Mouse (Mus musculus) ES-E14 (cell line): ENCODE results near the gene Per1. TPM values are rescaled to one million over a fixed set of nuclear protein-coding genes. Genes with fewer than 3 reads are reported as not detected.

ENCODE experiments used
- DNase-seq: peaks from one replicate; pipeline ENCODE4 v3.0.0-alpha.2; 2013; ENCODE audit warnings: low read depth, low spot score
- H3K27ac ChIP-seq: 2 replicates; pipeline ENCODE4 v1.5.1; 2012; ENCODE audit warnings: low read depth, mild to moderate bottlenecking, low read length, moderate library complexity, mixed read lengths; ENCODE audit not compliant: poor library complexity, insufficient read depth, severe bottlenecking
- H3K36me3 ChIP-seq: 2 replicates; pipeline ENCODE4 v1.6.1; 2012; ENCODE audit warnings: mild to moderate bottlenecking, low read length, moderate library complexity, mixed read lengths; ENCODE audit not compliant: control insufficient read depth, poor library complexity, insufficient read depth, severe bottlenecking
- H3K4me1 ChIP-seq, 2 experiments: fragments of 150-350 bp in 1 of 2; sonication (generic) in 1 of 2; 2 replicates each; pipeline ENCODE4 v1.6.1; 2012; ENCODE audit warnings: low read length in 2 of 2, mild to moderate bottlenecking in 1 of 2, mixed read lengths in 1 of 2; ENCODE audit not compliant: control insufficient read depth in 2 of 2, insufficient read depth in 2 of 2, poor library complexity in 1 of 2
- H3K4me3 ChIP-seq, 2 experiments: fragments of 150-350 bp in 1 of 2; sonication (generic) in 1 of 2; 2 replicates each; pipeline ENCODE4 v1.5.1; 2012; ENCODE audit warnings: low read length in 2 of 2, low read depth in 1 of 2, mild to moderate bottlenecking in 1 of 2, mixed read lengths in 1 of 2; ENCODE audit not compliant: insufficient read depth in 1 of 2, poor library complexity in 1 of 2, severe bottlenecking in 1 of 2
- H3K9ac ChIP-seq: 2 replicates; pipeline ENCODE4 v1.6.1; 2012; ENCODE audit warnings: low read depth, mild to moderate bottlenecking, low read length, mixed read lengths; ENCODE audit not compliant: poor library complexity, insufficient read depth, severe bottlenecking
- H3K9me3 ChIP-seq: fragments of 150-350 bp; sonication (generic); 2 replicates; pipeline ENCODE4 v1.6.1; 2012; ENCODE audit warnings: low read depth, mild to moderate bottlenecking, low read length; ENCODE audit not compliant: control insufficient read depth, insufficient read depth
- CHD2 ChIP-seq: IDR thresholded peaks from 2 replicates; pipeline ENCODE4 v1.6.1; 2014; ENCODE audit warnings: mild to moderate bottlenecking, low read depth, low read length, inconsistent platforms
- HCFC1 ChIP-seq: IDR thresholded peaks from 2 replicates; pipeline ENCODE4 v1.6.1; 2012; ENCODE audit warnings: low read length, inconsistent platforms, borderline replicate concordance; ENCODE audit not compliant: insufficient read depth
- MAFK ChIP-seq: IDR thresholded peaks from 2 replicates; pipeline ENCODE4 v1.6.1; 2014; ENCODE audit warnings: mild to moderate bottlenecking, low read depth, low read length, inconsistent platforms; ENCODE audit not compliant: insufficient read depth
- ZC3H11A ChIP-seq: IDR thresholded peaks from 2 replicates; pipeline ENCODE4 v1.6.1; 2012; ENCODE audit warnings: low read depth, mild to moderate bottlenecking, inconsistent platforms, low read length, borderline replicate concordance
- ZNF384 ChIP-seq: IDR thresholded peaks from 2 replicates; pipeline ENCODE4 v1.6.1; 2012; ENCODE audit warnings: low read depth, low read length, inconsistent platforms
- in situ Hi-C, 2 experiments: fragments of 600-800 bp; cut with MboI; formaldehyde crosslinking; loops; one replicate each; pipeline ENCODE4 v1.15.1; 2025; ENCODE audit warnings: low sequenced_read_pairs in 2 of 2, inconsistent platforms in 1 of 2; ENCODE audit not compliant: unreplicated experiment in 2 of 2
- total RNA-seq: library from RNA; depleted of rRNA; stranded (reverse); fragments of 300-350 nt; gene quantifications from 2 replicates; pipeline ENCODE4 v1.2.3, GENCODE M21; 2012

The Per1 gene
- total RNA-seq, 1 experiment: 6.0 TPM

GRCm38 (mm10) chr11:69104487-69104886 lies 9.5 kb downstream of the Per1 start:
- no peak for TF ChIP-seq ZNF384
- Histone ChIP-seq H3K36me3 (peaks cover 65% of the 10 kb centered on the region), H3K27ac (no peak overlapping the region), H3K4me1 (peaks cover 0 to 5% of the 10 kb centered on the region in 2 experiments; a peak in 1 of 4 replicates), H3K9me3 (no peaks in the 10 kb centered on the region), H3K9ac (no peak overlapping the region), H3K4me3 (no peak overlapping the region)
- no peak for DNase-seq
- in situ Hi-C loops: no loop called here

- no peak for DNase-seq
- H3K9me3 ChIP-seq: no peaks in the 10 kb centered on the region
- no peak overlapping the region for H3K9ac ChIP-seq
- H3K27ac ChIP-seq: no peak overlapping the region
- H3K4me3 ChIP-seq: no peak overlapping the region
- peaks cover 2 to 7% of the 10 kb centered on the region in 2 experiments; a peak in 1 of 4 replicates for H3K4me1 ChIP-seq
- in situ Hi-C loops: no loop called here
- TF ChIP-seq MAFK: no peak
- TF ChIP-seq CHD2: no peak
- TF ChIP-seq ZNF384: no peak
- TF ChIP-seq HCFC1: no peak
- H3K36me3 ChIP-seq: peaks cover 65% of the 10 kb centered on the region
Measured at GRCm38 (mm10) chr11:69105227-69105626, 10.2 kb downstream of the Per1 start.

- no peak overlapping the region for H3K4me3 ChIP-seq
Measured at GRCm38 (mm10) chr11:69105796-69106195, 10.8 kb downstream of the Per1 start.

GRCm38 (mm10) chr11:69106299-69106698 lies 11.3 kb downstream of the Per1 start:
- Histone ChIP-seq H3K4me1 (peaks cover 2 to 7% of the 10 kb centered on the region in 2 experiments; a peak in 1 of 4 replicates), H3K27ac (no peak overlapping the region), H3K9ac (no peak overlapping the region), H3K36me3 (peaks cover 57% of the 10 kb centered on the region), H3K4me3 (no peak overlapping the region), H3K9me3 (no peaks in the 10 kb centered on the region)
- in situ Hi-C loops: no loop called here
- no peak for DNase-seq
- TF ChIP-seq CHD2 (no peak), MAFK (no peak), ZC3H11A (no peak), ZNF384 (no peak), HCFC1 (no peak)

More at GRCm38 (mm10) chr11:69105796-69106195, 10.8 kb downstream of the Per1 start:
- no peak overlapping the region for H3K27ac ChIP-seq
- H3K36me3 ChIP-seq: peaks cover 62% of the 10 kb centered on the region
- TF ChIP-seq HCFC1 (no peak), ZNF384 (no peak), CHD2 (no peak), ZC3H11A (no peak), MAFK (no peak)
- DNase-seq: no peak
- H3K9me3 ChIP-seq: no peaks in the 10 kb centered on the region
- in situ Hi-C loops: no loop called here
- peaks cover 2 to 7% of the 10 kb centered on the region in 2 experiments; a peak in 1 of 4 replicates for H3K4me1 ChIP-seq
- H3K9ac ChIP-seq: no peak overlapping the region

- TF ChIP-seq ZNF384: no peak
- TF ChIP-seq ZC3H11A: no peak
- no peak for TF ChIP-seq HCFC1
- no peak for TF ChIP-seq MAFK
- no peak for TF ChIP-seq CHD2
- in situ Hi-C loops: no loop called here
- no peak for DNase-seq
- Histone ChIP-seq H3K9me3 (no peaks in the 10 kb centered on the region), H3K9ac (no peak overlapping the region), H3K36me3 (peaks cover 52% of the 10 kb centered on the region), H3K4me1 (peaks cover 2 to 7% of the 10 kb centered on the region in 2 experiments; a peak in 1 of 4 replicates), H3K27ac (no peak overlapping the region), H3K4me3 (no peak overlapping the region)
Measured at GRCm38 (mm10) chr11:69106842-69107241, 11.8 kb downstream of the Per1 start.
